Mouse (Mus musculus) neural tube, embryonic 11.5 days (tissue): ENCODE data around the gene Bglap. TPM values are rescaled to one million over a fixed set of nuclear protein-coding genes. Genes with fewer than 3 reads are reported as not detected.

Experiments used
- polyA plus RNA-seq: library from polyadenylated mRNA; unstranded; fragments of >200 nt; fragmentation: Nextera tagmentation; extraction: Ambion mirVana; gene quantifications from 2 replicates; pipeline ENCODE4 v1.2.1, GENCODE M21; 2014

Gene Bglap
- polyA plus RNA-seq, 1 experiment from 2014 or later: not detected

Other genes starting within 250 kb of the Bglap start
- 16.6 and 18.1 TPM in 2 replicates for gene Mef2d, start 242.1 kb downstream of the Bglap start, polyA plus RNA-seq
- gene Rhbg, start 129.8 kb downstream of the Bglap start, polyA plus RNA-seq: 0.27 and 1.2 TPM in 2 replicates
- not detected in 2 replicates for gene Gm38392, start 97.3 kb downstream of the Bglap start, polyA plus RNA-seq
- 9.1 and 10.7 TPM in 2 replicates for gene Tsacc, start 87.5 kb downstream of the Bglap start, polyA plus RNA-seq
- 768 and 797 TPM in 2 replicates for gene Cct3, start 87.3 kb downstream of the Bglap start, polyA plus RNA-seq
- 70.5 and 84.5 TPM in 2 replicates for gene Glmp, start 59.4 kb downstream of the Bglap start, polyA plus RNA-seq
- gene Tmem79, start 48.3 kb downstream of the Bglap start, polyA plus RNA-seq: 1.7 and 2.1 TPM in 2 replicates
- 48.8 and 57.2 TPM in 2 replicates for gene Smg5, start 48.2 kb downstream of the Bglap start, polyA plus RNA-seq
- 1.1 and 1.2 TPM in 2 replicates for gene Paqr6, start 19.9 kb downstream of the Bglap start, polyA plus RNA-seq
- gene Bglap3, start 11.7 kb downstream of the Bglap start, polyA plus RNA-seq: 0.31 TPM in 1 of 2 replicates, not detected in the other
- not detected in 2 replicates for gene Bglap2, start 5.8 kb downstream of the Bglap start, polyA plus RNA-seq
- gene Pmf1, start 25.9 kb upstream of the Bglap start, polyA plus RNA-seq: 118 and 124 TPM in 2 replicates
- gene Slc25a44, start 40.7 kb upstream of the Bglap start, polyA plus RNA-seq: 24.8 and 27.0 TPM in 2 replicates
- 5.8 and 6.1 TPM in 2 replicates for gene Sema4a, start 76.7 kb upstream of the Bglap start, polyA plus RNA-seq
- gene Lmna, start 125.5 kb upstream of the Bglap start, polyA plus RNA-seq: 16.1 and 17.4 TPM in 2 replicates
- 42.0 and 43.6 TPM in 2 replicates for gene Mex3a, start 147.9 kb upstream of the Bglap start, polyA plus RNA-seq
- 0.70 and 0.78 TPM in 2 replicates for gene Rab25, start 163.8 kb upstream of the Bglap start, polyA plus RNA-seq
- gene Lamtor2, start 168.6 kb upstream of the Bglap start, polyA plus RNA-seq: 82.1 and 98.4 TPM in 2 replicates
- gene Ubqln4, start 169.3 kb upstream of the Bglap start, polyA plus RNA-seq: 80.2 and 84.0 TPM in 2 replicates
- gene Ssr2, start 191.4 kb upstream of the Bglap start, polyA plus RNA-seq: 185 and 195 TPM in 2 replicates
- 142 and 145 TPM in 2 replicates for gene Arhgef2, start 221.5 kb upstream of the Bglap start, polyA plus RNA-seq